Mouse (Mus musculus): ENCODE results near the gene Ptrh2. TPM values are rescaled to one million over a fixed set of nuclear protein-coding genes. Genes with fewer than 3 reads are reported as not detected.

Ptrh2 gene
- 36.7 and 40.3 TPM in 2 replicates for polyA plus RNA-seq (2014; fragmentation: Nextera tagmentation; extraction: Ambion mirVana)

GRCm38 (mm10) chr11:86683395-86684125, at the start of gene Ptrh2, which contains the start of gene Vmp1:
TSS of gene Ptrh2 (plus strand) at chr11:86683985.
TSS of gene Vmp1 (minus strand) at chr11:86683836.
- whole genome bisulfite sequencing: under 1% methylated on average over 56 of the region's 56 CpGs

GRCm38 (mm10) chr11:86634396-86634795, 49.4 kb upstream of the Ptrh2 start:
- H3K9ac ChIP-seq (ENCODE audit: low read length): no peak overlapping the region
- no peaks in the 10 kb centered on the region for H3K9me3 ChIP-seq (ENCODE audit: control insufficient read depth, low read length)
- no peak overlapping the region for H3K4me3 ChIP-seq (ENCODE audit: low read depth, low read length)
- no peaks in the 10 kb centered on the region for H3K27me3 ChIP-seq (ENCODE audit: control insufficient read depth, insufficient read depth, low read length)
- H3K36me3 ChIP-seq (ENCODE audit: control insufficient read depth, insufficient read depth, low read length): 0 out of 2 replicates have a peak, but pooled peaks cover 2% of the 10 kb centered on the region
- DNase-seq (ENCODE audit: low spot score): no peak
- no peak overlapping the region for H3K4me2 ChIP-seq (ENCODE audit: low read depth)
- H3K27ac ChIP-seq (ENCODE audit: low read depth, low read length): no peak overlapping the region
- ATAC-seq (ENCODE audit: insufficient read depth, low FRiP score, low TSS enrichment): no peak
- 92% methylated on average over 6 of the region's 6 CpGs for WGBS
- no peaks in the 10 kb centered on the region for H3K4me1 ChIP-seq (ENCODE audit: control insufficient read depth, insufficient read depth, low read length)

More at GRCm38 (mm10) chr11:86683395-86684125, at the start of gene Ptrh2, which contains the start of gene Vmp1:
- Histone ChIP-seq H3K4me2 (ENCODE audit: low read depth) (peak within 1 kb of the TSS; percentile 90), H3K4me3 (ENCODE audit: low read depth, low read length) (peak within 1 kb of the TSS; percentile 87), H3K4me1 (ENCODE audit: control insufficient read depth, insufficient read depth, low read length) (peaks cover 19% of the 10 kb centered on the region), H3K9me3 (ENCODE audit: control insufficient read depth, low read length) (no peaks in the 10 kb centered on the region), H3K9ac (ENCODE audit: low read length) (peak within 1 kb of the TSS; percentile 77), H3K27me3 (ENCODE audit: control insufficient read depth, insufficient read depth, low read length) (no peaks in the 10 kb centered on the region), H3K36me3 (ENCODE audit: control insufficient read depth, insufficient read depth, low read length) (no peaks in the 10 kb centered on the region), H3K27ac (ENCODE audit: low read depth, low read length) (peak within 1 kb of the TSS; percentile 79)
- DNase-seq (ENCODE audit: low spot score) (peak; percentile 96), ATAC-seq (ENCODE audit: insufficient read depth, low FRiP score, low TSS enrichment) (peak; percentile 93)

GRCm38 (mm10) chr11:86637697-86638096, 46.1 kb upstream of the Ptrh2 start:
- Histone ChIP-seq H3K36me3 (ENCODE audit: control insufficient read depth, insufficient read depth, low read length) (0 out of 2 replicates have a peak, but pooled peaks cover 2% of the 10 kb centered on the region), H3K4me2 (ENCODE audit: low read depth) (no peak overlapping the region), H3K27ac (ENCODE audit: low read depth, low read length) (no peak overlapping the region), H3K4me3 (ENCODE audit: low read depth, low read length) (no peak overlapping the region), H3K4me1 (ENCODE audit: control insufficient read depth, insufficient read depth, low read length) (no peaks in the 10 kb centered on the region), H3K27me3 (ENCODE audit: control insufficient read depth, insufficient read depth, low read length) (no peaks in the 10 kb centered on the region), H3K9ac (ENCODE audit: low read length) (no peak overlapping the region), H3K9me3 (ENCODE audit: control insufficient read depth, low read length) (no peaks in the 10 kb centered on the region)
- no peak for DNase-seq (ENCODE audit: low spot score)
- ATAC-seq (ENCODE audit: insufficient read depth, low FRiP score, low TSS enrichment): no peak
- 71% methylated on average over 2 of the region's 2 CpGs for WGBS

GRCm38 (mm10) chr11:86641714-86642113, 42.1 kb upstream of the Ptrh2 start:
- H3K4me3 ChIP-seq (ENCODE audit: low read depth, low read length): no peak overlapping the region
- H3K27ac ChIP-seq (ENCODE audit: low read depth, low read length): no peak overlapping the region
- H3K9ac ChIP-seq (ENCODE audit: low read length): no peak overlapping the region
- H3K27me3 ChIP-seq (ENCODE audit: control insufficient read depth, insufficient read depth, low read length): no peaks in the 10 kb centered on the region
- H3K4me1 ChIP-seq (ENCODE audit: control insufficient read depth, insufficient read depth, low read length): no peaks in the 10 kb centered on the region
- DNase-seq (ENCODE audit: low spot score) (no peak), ATAC-seq (ENCODE audit: insufficient read depth, low FRiP score, low TSS enrichment) (no peak)
- H3K36me3 ChIP-seq (ENCODE audit: control insufficient read depth, insufficient read depth, low read length): no peaks in the 10 kb centered on the region; the same call in 1 of the 2 replicates
- H3K4me2 ChIP-seq (ENCODE audit: low read depth): no peak overlapping the region
- no peaks in the 10 kb centered on the region for H3K9me3 ChIP-seq (ENCODE audit: control insufficient read depth, low read length)
- 91% methylated on average over 4 of the region's 4 CpGs for WGBS

- no peaks in the 10 kb centered on the region for H3K4me1 ChIP-seq (ENCODE audit: control insufficient read depth, insufficient read depth, low read length)
- no peak overlapping the region for H3K27ac ChIP-seq (ENCODE audit: low read depth, low read length)
- DNase-seq (ENCODE audit: low spot score): no peak
- H3K27me3 ChIP-seq (ENCODE audit: control insufficient read depth, insufficient read depth, low read length): no peaks in the 10 kb centered on the region
- no peaks in the 10 kb centered on the region; the same call in 1 of the 2 replicates for H3K36me3 ChIP-seq (ENCODE audit: control insufficient read depth, insufficient read depth, low read length)
- ATAC-seq (ENCODE audit: insufficient read depth, low FRiP score, low TSS enrichment): no peak
- H3K4me2 ChIP-seq (ENCODE audit: low read depth): no peak overlapping the region
- 97% methylated on average over 4 of the region's 4 CpGs for WGBS
- H3K9me3 ChIP-seq (ENCODE audit: control insufficient read depth, low read length): no peaks in the 10 kb centered on the region
- H3K9ac ChIP-seq (ENCODE audit: low read length): no peak overlapping the region
- no peak overlapping the region for H3K4me3 ChIP-seq (ENCODE audit: low read depth, low read length)
Measured at GRCm38 (mm10) chr11:86644553-86644952, 39.2 kb upstream of the Ptrh2 start.

- Histone ChIP-seq H3K4me1 (ENCODE audit: control insufficient read depth, insufficient read depth, low read length) (no peaks in the 10 kb centered on the region), H3K27ac (ENCODE audit: low read depth, low read length) (no peak overlapping the region), H3K9me3 (ENCODE audit: control insufficient read depth, low read length) (no peaks in the 10 kb centered on the region), H3K36me3 (ENCODE audit: control insufficient read depth, insufficient read depth, low read length) (no peaks in the 10 kb centered on the region; the same call in 1 of the 2 replicates), H3K27me3 (ENCODE audit: control insufficient read depth, insufficient read depth, low read length) (no peaks in the 10 kb centered on the region), H3K9ac (ENCODE audit: low read length) (no peak overlapping the region), H3K4me2 (ENCODE audit: low read depth) (no peak overlapping the region), H3K4me3 (ENCODE audit: low read depth, low read length) (no peak overlapping the region)
- WGBS: 62% methylated on average over 7 of the region's 7 CpGs
- DNase-seq (ENCODE audit: low spot score): no peak
- ATAC-seq (ENCODE audit: insufficient read depth, low FRiP score, low TSS enrichment): no peak
Measured at GRCm38 (mm10) chr11:86646136-86646834, 37.5 kb upstream of the Ptrh2 start.

- DNase-seq (ENCODE audit: low spot score) (no peak), ATAC-seq (ENCODE audit: insufficient read depth, low FRiP score, low TSS enrichment) (no peak)
- no peak overlapping the region for H3K4me3 ChIP-seq (ENCODE audit: low read depth, low read length)
- H3K27ac ChIP-seq (ENCODE audit: low read depth, low read length): no peak overlapping the region
- no peak overlapping the region for H3K4me2 ChIP-seq (ENCODE audit: low read depth)
- H3K27me3 ChIP-seq (ENCODE audit: control insufficient read depth, insufficient read depth, low read length): no peaks in the 10 kb centered on the region
- H3K9me3 ChIP-seq (ENCODE audit: control insufficient read depth, low read length): no peaks in the 10 kb centered on the region
- no peaks in the 10 kb centered on the region; the same call in 1 of the 2 replicates for H3K36me3 ChIP-seq (ENCODE audit: control insufficient read depth, insufficient read depth, low read length)
- no peaks in the 10 kb centered on the region for H3K4me1 ChIP-seq (ENCODE audit: control insufficient read depth, insufficient read depth, low read length)
- WGBS: 94% methylated on average over 3 of the region's 3 CpGs
- H3K9ac ChIP-seq (ENCODE audit: low read length): no peak overlapping the region
Measured at GRCm38 (mm10) chr11:86646885-86647459, 36.8 kb upstream of the Ptrh2 start.

- H3K36me3 ChIP-seq (ENCODE audit: control insufficient read depth, insufficient read depth, low read length): no peaks in the 10 kb centered on the region; the same call in 1 of the 2 replicates
- no peak overlapping the region for H3K27ac ChIP-seq (ENCODE audit: low read depth, low read length)
- WGBS: 76% methylated on average over 15 of the region's 15 CpGs
- ATAC-seq (ENCODE audit: insufficient read depth, low FRiP score, low TSS enrichment): no peak
- no peak overlapping the region for H3K9ac ChIP-seq (ENCODE audit: low read length)
- no peaks in the 10 kb centered on the region for H3K9me3 ChIP-seq (ENCODE audit: control insufficient read depth, low read length)
- H3K4me2 ChIP-seq (ENCODE audit: low read depth): no peak overlapping the region
- no peak overlapping the region for H3K4me3 ChIP-seq (ENCODE audit: low read depth, low read length)
- H3K27me3 ChIP-seq (ENCODE audit: control insufficient read depth, insufficient read depth, low read length): no peaks in the 10 kb centered on the region
- DNase-seq (ENCODE audit: low spot score): no peak
- no peaks in the 10 kb centered on the region for H3K4me1 ChIP-seq (ENCODE audit: control insufficient read depth, insufficient read depth, low read length)
Measured at GRCm38 (mm10) chr11:86647706-86648447, 35.9 kb upstream of the Ptrh2 start.
